Mouse (Mus musculus) kidney, adult 2 months (tissue): ENCODE results near the gene Bcat1.

Experiments used
- CTCF ChIP-seq: fragments of 200-500 bp; conservative IDR thresholded peaks from 2 replicates; pipeline ENCODE4 v1.5.1; 2011; ENCODE audit warnings: low read depth, mild to moderate bottlenecking, control low read depth, low read length, moderate library complexity, mixed read lengths; ENCODE audit not compliant: insufficient read depth, insufficient read length
- POLR2A ChIP-seq: fragments of 200-500 bp; IDR thresholded peaks from one replicate; pipeline ENCODE4 v1.6.1; 2011; ENCODE audit warnings: low read depth, low read length, control low read depth

- TF ChIP-seq CTCF (no peak), POLR2A (no peak)
Measured at GRCm38 (mm10) chr6:145112865-145113264, 36.9 kb upstream of the Bcat1 start.
